Mouse (Mus musculus) left cerebral cortex, adult 18-20 months (tissue): ENCODE data around the gene Zfp354a. TPM values are rescaled to one million over a fixed set of nuclear protein-coding genes. Genes with fewer than 3 reads are reported as not detected.
A peak's percentile ranks its signal among the peaks of the same experiment; 100 is the strongest.
"Not testable (repeated sequence)": the region's sequence is repeated elsewhere in the genome, so short reads cannot be mapped to it uniquely, and the experiment has no call there.

Experiments used
- DNase-seq, 2 experiments: peaks; one replicate each; pipeline ENCODE4 v3.0.0; 2021 to 2022; ENCODE audit warnings: low spot score in 2 of 2, mixed read lengths in 1 of 2
- long read RNA-seq, 2 experiments: library from polyadenylated mRNA; stranded (forward); transcript quantifications; one replicate each; pipeline ENCODE4 v2.0.0; 2021
- total RNA-seq, 2 experiments: library from RNA; stranded (reverse); gene quantifications; 2 replicates each; pipeline ENCODE4 v1.2.3; 2021

Gene Zfp354a
- 1 to 10 TPM; 6.5 to 7.7 TPM for total RNA-seq
- long read RNA-seq, experiment 1, transcript Zfp354a-202 (5 exons, 2,592 nt), result major isoform, 5 of 12 reads
- long read RNA-seq, experiment 1, partial matches to known transcripts, result 2 of 12 reads
- long read RNA-seq, experiment 1, other reads (novel, unspliced or antisense), result 3 of 12 reads
- long read RNA-seq, experiment 2, partial matches to known transcripts, result 0 of 5 reads
- long read RNA-seq, experiment 2, other reads (novel, unspliced or antisense), result 3 of 5 reads

DNA sequence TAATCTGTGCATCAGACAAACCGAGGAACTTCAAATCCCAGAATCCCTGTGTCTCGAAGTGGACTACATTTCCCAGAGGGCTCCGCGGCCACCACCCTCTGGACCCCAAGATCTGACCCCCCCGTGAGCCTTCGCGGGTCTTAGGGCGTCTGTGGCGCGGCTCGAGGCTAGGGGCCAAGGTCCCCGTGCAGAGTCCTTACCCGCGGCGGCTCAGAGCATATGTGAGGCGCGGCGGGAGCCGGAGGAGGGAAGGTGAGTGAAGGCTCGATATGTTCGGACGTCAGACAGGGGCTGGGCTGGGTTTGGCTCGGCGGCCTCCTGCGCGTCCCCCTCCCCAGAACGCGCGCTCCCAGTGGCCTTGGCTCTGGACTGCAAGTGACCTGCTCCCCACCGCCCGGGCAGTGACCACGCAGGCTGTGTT is at the start of gene Zfp354a:
Gene Zfp354a, plus strand, starts transcription at position 107 of the 421 bp plus-strand sequence.
- DNase-seq, result peak; percentile 71 to 79

DNA sequence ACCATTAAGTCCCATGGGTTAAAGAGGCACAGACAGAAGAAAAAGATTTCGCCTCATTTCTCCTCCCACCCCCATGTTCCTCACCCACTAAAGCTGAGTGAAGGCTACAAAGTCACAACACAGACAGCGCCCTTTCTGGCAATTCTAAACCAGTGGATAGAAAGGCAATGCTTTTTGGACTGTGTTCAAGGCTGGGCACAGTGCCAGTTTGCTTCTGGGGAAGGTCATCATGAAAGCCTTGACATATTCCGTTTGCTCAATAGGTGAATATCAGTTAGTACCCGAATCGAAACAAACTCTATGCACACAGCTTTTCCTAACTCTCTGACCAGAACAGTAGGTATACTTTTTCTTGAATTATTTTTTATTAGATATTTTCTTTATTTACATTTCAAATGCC is 47.2 kb upstream of the Zfp354a start:
- no peak for DNase-seq

GRCm38 (mm10) chr11:51013936-51014335 is 45.1 kb upstream of the Zfp354a start, which contains the start of gene Olfr54:
Gene Olfr54, plus strand, starts transcription at chr11:51014236.
- no peak for DNase-seq

DNA sequence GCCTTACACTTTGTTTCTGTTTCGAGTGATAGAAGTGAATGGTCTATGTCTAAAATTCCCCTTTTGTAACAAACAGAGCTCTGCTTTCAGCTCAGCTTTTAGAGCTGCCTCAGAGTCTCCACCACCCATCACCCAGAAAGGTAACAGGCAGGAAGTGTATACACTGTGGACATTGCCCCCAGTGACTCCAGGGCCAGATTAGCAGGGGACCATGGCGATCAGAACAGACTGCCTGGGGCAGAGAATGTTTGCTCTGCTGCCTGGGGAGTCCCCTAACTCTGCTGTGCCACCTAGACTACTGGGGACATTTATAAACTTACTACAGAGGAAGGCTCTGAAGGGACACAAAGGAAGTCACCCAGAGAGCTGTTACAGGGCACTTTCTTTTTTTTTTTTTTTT is 42.7 kb upstream of the Zfp354a start:
- no peak for DNase-seq

DNA sequence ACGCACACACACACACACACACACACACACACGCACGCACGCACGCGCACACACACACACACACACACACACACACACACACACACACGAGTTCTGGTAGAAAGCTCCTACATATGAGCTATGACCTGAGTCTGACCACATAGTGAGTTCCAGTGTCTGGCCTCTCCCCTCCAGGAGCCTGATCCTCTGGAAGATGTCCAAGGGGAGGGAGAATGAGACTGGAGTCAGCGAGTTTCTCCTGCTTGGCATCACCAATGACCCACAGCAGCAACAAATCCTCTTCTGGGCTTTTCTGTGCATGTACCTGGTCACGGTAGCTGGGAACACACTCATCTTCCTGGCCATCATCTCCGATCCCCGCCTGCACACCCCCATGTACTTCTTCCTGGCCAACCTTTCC is 32.2 kb upstream of the Zfp354a start:
- not testable (repeated sequence) for DNase-seq

- DNase-seq, result not testable (repeated sequence)
These were observed 29.7 kb upstream of the Zfp354a start for GRCm38 (mm10) chr11:51029381-51029780.

DNA sequence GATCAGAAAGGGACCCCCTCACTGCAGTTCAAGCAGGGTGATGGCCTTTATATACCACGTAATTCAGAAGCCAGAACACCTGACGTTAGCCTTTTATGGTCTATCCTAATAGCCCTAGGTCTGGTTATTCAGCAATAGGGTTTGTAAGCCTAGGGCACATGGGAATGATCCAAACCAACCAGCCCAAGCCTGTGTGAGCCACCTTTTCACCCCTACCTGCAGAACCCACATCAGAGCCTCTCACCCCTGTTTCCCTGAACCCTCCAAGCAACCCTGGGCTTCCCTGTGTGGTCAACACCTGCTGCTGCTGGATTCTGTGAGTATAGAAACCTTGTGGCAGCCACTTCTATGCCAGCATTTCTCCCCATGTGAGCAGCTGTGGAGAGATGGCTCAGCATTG is 28.8 kb upstream of the Zfp354a start:
- DNase-seq, result no peak

- DNase-seq, result peak in 1 of 2 experiments; percentile 7
These were observed 26.2 kb upstream of the Zfp354a start for GRCm38 (mm10) chr11:51032851-51033250.

DNA sequence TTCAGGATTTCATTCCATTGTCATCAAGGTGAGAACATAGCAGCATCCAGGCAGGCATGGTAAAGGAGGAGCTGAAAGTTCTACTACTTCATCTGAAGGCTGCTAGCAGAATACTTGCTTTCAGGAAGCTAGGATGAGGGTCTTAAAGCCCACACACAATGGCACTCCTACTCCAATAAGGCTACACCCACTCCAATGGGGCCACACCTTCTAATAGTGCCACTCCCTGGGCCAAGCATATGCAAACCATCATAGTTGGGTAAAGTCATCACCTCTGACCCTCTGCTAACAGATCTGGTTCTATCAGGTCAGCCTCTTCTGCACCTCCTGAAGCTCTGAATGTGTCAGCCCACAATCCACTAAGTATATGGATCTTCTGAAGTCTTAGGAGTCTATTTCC is 24.9 kb upstream of the Zfp354a start:
- DNase-seq, result not testable (repeated sequence)

DNA sequence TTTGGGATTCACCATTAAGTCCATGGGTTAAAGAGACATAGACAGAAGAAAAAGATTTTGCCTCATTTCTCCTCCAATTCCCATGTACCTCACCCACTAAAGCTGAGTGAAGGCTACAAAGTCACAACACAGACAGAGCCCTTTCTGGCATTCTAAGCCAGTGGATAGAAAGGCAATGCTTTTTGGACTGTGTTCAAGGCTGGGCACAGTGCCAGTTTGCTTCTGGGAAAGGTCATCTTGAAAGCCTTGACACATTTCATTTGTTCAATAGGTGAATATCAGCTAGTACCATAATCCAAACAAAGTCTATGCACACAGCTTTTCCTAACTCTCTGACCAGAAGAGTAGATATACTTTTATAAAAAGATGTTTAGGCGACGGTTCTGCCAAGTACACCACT is 23.1 kb upstream of the Zfp354a start:
- no peak for DNase-seq

GRCm38 (mm10) chr11:51044776-51045175 is 14.3 kb upstream of the Zfp354a start:
- DNase-seq, result not testable (repeated sequence)

DNA sequence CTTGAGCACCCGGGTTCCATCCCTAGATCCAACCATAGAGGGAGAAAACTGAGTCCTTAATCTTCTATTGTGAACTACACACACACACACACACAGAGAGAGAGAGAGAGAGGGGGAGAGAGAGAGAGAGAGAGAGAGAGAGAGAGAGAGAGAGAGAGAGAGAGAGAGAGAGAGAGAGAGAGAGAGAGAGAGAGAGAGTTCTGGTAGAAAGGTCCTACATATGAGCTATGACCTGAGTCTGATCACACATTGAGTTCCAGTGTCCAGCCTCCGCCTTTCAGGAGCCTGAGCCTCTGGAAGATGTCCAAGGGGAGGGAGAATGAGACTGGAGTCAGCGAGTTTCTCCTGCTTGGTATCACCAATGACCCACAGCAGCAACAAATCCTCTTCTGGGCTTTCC is 11.2 kb upstream of the Zfp354a start, which contains the start of gene Olfr1375:
Gene Olfr1375, plus strand, starts transcription at position 301 of the 400 bp plus-strand sequence.
- DNase-seq, result not testable (repeated sequence)

DNA sequence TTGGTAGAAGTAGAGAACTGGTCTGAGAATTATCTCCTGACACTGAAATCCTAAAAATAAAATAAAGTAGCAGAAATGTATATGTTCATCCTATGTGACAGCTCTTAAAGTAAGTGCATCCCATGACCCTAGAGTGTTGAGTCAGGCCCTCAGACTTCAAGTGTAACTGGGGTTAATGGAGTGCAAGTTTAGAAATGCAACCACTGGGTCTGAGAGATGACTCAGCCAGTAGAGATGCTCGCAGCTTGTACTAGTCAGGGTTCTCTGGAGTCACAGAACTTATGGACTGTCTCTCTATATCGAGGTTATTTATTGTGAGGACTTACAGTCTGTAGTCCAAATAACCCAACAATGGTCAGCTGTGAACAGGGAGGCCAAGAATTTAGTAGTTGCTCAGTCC is 7.4 kb upstream of the Zfp354a start:
- no peak for DNase-seq

DNA sequence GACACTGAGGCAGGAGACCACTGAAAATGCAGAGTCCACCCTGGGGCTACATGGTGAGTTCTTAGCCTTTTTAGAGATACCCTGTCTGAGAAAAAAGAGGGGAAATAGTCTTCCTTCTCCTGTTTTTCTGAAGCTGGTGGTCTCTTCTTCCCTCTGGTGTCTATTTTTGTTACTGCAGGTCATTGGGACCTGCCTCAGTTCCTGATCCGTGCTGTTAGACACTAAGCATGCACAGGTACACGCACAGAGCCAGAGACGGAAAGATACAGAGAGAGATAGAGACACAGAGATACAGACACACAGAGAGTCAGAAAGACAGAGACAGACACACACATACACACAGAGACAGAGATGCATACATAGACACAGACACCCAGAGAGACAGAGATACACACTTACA is 5.8 kb upstream of the Zfp354a start:
- no peak for DNase-seq

DNA sequence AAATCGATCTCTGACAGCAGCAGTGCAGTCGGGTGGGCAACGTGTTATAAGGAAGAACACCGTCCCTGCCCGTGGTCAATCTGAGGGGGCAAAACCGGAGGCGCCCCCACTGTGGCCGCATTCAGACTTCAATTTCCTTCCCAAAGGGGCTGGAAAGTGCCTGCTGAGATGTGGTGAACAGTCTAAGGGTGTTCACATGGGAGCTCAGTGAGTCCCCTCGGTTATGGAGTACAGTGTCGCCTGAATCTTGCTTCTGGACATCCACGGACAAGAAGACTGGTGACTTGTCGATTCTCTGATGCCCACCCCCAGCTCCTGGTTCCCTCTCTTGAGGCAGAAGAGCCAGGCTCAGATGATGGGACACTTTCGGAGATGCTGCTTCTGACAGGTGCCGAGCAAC is 583 bp downstream of the Zfp354a start:
- DNase-seq, result no peak

- no peak for DNase-seq
These were observed 1.9 kb downstream of the Zfp354a start for GRCm38 (mm10) chr11:51060981-51061380.

DNA sequence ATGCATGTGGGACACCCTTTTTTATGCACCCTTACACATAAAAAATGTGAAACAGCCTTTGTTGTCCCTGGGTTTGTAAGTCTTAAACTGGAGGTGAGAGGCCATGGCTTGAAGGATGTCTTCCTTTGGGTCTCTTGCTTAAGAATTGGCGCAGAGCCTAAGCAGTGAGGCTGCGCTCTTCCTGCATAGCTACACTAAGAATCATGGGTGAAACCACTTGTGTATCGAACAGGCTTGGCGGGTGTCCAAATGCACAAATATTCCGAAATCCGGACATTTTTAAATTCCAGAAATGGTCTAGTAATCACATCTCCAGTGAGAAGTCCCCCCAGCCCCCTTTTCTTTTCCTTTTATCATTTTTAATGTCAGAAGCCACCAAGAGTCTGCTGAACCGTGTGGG is 4.2 kb downstream of the Zfp354a start:
- DNase-seq, result no peak

GRCm38 (mm10) chr11:51063841-51064240 is 4.8 kb downstream of the Zfp354a start:
- peak; percentile 27 to 60 for DNase-seq

DNA sequence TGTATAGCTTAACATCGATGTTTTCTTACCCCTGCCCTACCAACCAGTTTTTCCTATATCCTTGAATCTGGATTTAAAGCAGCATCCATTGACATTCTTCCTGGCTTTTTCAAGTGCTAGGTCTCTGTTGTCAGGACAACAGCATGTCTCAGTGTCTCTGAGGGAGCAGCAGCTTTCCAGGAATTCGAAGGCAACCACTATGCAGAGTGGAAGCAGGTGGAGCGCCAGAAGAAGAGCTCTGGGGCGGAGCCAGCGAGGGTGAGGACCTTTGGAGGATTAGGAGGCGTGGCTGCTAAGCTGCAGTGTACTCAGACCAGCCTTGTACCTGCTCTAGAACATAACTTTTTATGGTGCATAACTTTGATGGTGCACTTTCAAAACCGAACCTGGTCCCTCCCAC is 25.5 kb downstream of the Zfp354a start:
- DNase-seq, result no peak

DNA sequence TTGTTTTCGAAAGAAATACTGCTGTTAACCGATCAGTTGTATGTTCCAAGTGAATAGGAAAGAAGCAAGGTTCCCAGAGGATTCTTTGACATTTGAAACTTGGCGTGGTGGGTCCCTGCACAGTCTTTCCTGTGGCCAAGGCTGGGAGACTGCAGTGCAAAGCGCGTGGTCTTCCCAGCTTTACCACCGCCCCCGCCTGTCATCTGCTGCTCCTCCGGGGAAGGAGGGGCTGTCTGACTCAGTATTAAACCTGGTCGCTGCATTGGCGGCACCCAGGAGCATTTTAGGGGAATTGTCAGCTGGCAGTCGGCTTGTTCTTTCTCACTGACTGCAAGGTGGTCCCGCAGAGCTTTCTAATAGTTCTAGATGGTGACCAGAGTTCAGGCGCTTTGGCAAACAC is 26.2 kb downstream of the Zfp354a start:
- peak in 1 of 2 experiments; percentile 45 for DNase-seq

DNA sequence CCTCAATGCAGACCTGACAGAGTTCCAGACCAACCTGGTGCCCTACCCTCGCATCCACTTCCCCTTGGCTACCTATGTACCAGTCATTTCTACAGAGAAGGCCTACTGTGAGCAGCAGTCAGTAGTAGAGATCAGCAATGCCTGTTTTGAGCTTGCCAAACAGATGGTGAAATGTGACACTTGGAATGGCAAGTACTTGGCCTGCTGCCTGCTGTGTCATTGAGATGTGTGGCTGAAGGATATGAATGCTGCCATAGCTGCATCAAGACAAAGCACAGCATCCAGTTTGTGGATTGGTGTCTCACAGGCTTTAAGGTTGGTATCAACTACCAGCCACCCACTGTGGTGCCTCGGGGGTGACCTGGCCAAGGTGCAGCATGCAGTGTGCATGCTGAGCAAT is 48.2 kb downstream of the Zfp354a start:
- DNase-seq, result no peak

GRCm38 (mm10) chr11:51110621-51111020 is 51.6 kb downstream of the Zfp354a start:
- DNase-seq, result no peak
